Mouse (Mus musculus): ENCODE measurements around the gene Arsg.

Gene Arsg

DNA sequence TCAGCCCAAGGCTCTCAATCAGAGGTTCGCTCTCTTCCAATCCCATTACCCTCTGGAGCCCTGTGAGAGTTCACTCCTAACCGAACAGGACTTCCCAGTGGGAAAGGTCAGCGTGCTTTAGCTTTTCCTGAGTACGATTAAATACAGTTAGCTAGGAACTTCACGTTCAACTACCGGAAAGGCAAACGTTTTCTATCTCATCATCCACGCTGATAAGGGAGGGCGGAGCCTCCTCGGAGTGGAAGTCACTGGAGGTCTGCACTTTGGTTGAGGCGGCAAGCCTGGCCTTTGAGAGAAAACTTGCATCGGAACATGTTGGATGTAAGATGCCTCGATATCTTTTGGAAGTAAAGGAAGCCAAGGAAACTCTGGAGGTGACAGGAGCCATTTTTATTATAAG lies 113.8 kb downstream of the Arsg start:
- no peak for DNase-seq

DNA sequence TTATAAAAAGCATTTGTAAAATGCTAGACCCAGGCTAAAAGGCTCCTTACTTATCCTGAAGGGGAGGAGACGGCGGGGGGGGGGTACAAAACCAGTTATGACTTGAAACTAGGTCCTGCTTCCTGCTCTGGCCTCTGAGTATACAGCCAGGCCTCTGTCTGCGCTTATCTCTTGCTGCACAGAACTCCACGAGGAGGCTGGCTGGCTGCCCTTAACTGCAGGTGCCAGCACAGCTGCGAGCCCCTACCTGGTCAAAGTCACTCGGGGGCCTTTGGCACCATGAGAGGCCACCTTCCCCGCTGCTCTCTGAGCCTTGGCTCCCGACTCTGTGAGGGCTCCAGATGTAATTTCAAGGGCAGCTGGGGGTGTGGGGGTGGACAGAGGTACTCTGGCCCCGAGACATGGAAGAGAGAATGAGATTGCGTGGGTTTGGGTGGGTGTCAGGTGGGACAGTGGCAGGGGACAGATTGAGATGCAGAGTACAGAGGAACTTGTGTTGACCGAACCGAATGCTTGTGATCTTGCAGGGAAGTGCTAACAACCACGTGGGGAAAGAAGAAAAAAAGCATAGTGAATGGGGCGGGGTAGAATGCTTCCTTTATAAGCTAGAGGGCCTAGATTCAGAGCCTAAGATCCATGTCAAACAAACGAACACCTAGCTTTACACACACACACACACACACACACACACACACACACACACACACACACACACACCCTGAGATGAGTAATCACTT lies 114.6 kb downstream of the Arsg start:
- DNase-seq, result no peak

DNA sequence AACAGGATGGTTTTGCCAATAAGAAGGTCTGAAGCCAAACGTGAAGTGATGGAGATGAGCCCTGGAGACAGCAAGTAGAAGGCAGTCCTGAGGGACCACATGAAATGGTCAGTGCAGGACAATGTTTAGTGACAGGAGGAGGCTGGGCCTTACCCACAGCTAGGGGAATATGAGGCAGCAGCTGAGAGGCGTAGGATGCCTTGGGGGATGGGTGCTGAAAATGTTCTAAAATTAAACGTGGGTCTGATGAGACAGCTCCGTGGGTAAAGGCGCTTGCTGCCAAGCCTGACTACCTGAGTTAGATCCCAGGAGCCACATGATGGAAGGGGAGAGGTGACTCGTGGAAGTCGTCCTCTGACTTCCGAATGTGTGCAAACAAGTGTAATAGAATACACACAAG lies 116.8 kb downstream of the Arsg start:
- DNase-seq, result no peak

DNA sequence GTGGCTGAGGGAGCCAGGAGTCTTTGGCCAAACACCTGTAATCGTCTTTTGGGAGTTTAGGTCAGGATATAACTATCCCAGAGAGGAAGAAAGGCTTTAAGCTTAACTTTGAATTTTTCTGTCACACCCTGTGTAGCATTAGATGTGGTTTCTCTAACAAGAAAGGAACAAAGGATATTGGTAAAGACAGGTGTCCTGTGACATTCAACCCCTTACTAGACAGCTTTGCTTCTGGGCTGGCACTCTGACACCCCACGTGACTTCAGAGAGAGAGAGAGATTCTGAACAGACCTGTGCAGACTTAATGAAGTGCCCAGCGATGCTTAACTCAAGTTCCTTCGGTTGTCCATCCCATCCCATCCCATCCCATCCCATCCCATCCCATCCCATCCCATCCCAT lies 118.3 kb downstream of the Arsg start:
- DNase-seq, result no peak

DNA sequence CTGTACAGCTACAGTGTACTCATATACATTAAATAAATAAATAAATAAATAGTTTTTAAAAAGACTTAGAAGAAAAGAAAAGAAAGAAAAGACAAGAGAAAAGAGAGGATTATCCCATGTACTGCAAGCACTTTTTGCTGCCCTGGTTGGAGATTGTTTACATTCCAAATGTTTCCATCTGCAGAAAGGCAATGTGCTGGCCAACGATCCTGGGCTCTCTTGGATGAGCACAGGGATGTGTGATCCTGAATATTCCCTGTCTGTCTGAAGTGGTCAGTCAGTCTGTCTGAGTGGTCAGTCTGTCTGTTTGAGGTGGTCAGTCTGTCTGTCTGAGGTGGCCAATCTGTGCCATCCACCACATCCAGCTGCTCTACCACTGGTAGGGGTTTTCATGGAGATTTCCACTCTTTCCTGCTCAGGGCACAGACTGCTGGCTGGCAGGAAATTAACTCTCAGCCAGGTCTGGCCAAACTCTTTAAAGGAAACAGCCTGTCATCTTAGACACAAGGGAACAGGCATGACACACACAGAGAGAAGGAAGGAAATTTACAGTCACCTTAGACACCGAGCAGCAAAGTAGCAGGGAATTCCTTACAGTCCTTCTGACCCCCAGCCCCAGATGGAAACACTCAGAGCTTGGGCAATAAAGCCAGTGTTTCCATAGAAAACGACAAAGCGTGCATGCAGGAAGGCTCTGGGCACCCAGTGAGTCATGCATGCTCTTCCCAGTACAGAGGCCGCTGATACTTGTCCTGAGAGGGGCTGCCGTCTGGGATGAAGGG lies 120.2 kb downstream of the Arsg start:
- DNase-seq, result no peak

DNA sequence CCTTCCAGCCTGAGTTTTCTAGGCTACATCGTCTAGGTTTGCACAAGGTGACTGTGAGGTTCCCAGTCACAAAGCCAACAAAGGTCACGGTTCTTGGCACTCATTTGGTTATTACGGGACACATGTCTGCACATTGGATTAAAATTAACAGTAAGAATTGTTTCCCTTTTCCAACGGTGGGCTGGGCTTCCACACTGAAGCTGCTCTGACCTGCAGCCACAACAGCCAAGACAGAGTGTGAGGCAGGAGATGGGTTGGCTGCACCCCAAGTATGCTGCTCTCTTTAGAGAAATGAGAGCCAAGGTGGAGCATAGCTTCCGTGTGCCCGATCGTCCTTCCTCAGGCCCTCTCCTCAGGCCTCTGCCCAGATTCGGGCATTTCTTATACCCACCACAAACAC lies 121.6 kb downstream of the Arsg start:
- no peak for DNase-seq

DNA sequence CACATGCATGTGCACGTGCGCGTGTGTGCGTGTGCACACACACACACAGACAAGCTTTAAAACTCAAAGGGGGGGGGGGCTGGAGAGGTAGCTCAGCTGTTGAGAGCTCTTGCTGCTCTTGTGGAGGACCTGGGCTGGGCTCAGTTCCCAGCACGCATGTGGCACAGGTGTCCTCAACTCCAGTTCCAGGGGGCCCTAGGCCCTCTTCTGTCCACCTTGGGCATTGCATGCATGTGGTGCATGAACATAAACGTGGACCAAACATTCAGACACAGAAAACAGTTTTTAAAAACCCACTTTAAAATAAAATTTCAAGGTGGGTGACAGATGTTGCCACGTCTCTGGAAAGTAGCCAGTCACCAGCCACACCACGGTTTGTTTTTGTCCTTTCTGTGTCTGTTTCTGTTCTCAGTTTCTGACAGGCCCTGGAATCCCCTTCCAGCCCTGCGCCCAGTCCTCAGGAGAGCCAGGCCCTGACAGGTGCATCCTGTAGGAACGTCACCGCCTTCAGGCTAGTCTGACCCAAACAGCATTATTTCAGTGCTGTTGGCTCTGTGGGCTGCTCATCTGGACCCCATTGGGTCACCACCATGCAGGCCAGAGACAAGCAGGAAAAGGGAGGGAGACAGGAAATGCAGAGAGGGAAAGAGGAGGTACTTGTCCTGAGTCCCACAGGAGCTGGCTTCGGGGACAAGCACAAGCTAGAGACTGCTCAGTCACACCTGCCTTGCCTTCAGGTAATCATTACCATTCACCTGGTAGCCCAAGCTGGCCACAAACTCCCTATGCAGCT lies 125.8 kb downstream of the Arsg start:
- no peak for DNase-seq

DNA sequence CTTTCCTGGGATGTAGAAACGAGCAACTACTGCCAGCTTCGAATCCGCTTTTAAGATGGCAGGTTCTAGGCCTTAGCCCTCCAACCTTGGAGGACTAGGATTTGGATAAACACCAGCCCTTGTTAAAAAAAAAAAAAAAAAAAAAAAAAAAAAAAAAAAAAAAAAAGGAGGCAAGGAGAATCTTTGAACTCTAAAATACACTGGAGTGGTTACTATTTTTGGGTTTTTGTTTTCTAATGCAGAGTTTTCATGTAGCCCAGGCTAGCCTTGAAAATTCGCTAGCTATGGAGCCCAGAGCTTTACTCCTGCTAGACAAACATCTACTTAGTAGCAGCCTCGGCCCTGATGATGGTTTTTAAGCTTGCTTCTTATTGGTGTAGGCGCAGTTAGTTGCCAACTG lies 134.4 kb downstream of the Arsg start:
- no peak for DNase-seq

DNA sequence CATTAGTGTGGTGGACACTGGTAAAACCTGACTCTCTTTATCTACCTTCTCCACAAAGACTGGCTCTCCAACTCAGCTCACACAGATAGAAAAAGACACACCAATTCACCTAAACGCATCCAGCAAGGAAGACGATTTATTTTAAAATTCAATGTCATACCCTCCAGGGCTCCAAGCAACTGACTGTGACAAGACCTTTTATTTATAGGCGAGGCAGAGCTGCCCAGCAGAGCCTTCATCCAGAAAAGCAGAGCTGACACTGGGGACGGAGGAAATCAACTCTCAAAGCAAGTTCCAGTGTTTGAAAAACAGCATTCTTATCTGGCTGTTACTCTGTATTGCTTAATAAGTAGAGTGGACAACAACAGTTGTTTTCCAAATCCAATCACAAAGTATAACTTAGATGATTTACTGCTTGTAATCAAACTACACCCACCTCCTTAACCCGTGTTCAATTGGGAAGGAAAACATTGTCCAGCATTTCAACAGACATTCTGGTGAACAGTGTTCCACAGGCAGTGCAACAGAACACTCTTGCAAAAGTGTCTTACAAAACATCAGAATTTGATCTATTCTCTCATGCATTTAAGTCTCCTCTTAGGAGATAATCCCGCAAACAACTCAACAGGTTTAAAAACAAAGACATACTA lies 135.9 kb downstream of the Arsg start:
- DNase-seq, result no peak

DNA sequence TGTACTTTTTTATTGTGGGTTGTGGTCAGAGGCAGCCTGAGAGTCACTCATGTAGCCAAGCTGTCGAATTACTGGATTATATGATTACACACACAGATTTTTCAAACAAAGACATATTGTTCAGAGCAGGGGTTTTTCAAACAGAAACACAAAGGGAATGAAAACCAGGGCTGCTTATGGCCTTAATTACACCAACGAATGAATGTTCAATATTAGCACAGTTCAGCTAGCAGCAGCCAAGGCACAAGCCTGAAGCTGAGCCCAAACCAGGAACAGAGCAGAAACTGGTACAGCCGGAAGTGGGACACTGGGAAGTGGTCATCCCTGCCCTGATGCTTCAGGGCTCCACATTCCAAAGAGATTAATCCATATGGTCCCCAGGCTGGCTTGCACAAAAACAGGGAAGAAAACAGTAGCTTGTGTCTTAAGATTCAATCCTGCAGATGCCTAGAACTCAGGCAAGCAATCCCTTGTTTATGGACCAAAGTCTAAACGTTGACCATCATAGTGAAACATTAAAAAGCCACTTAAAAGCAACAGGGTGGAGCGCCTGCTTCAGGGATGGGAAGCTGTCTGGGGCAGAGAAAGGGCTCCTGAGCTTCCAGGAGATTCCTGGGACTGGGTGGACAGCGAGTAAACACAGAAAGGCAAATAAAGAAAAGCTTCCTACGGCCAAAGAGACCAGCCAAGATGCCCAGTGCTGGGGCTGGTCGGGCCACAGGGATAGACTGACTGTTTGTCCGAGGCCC lies 137.0 kb downstream of the Arsg start:
- DNase-seq, result peak in 1 of 2 experiments; percentile 10

DNA sequence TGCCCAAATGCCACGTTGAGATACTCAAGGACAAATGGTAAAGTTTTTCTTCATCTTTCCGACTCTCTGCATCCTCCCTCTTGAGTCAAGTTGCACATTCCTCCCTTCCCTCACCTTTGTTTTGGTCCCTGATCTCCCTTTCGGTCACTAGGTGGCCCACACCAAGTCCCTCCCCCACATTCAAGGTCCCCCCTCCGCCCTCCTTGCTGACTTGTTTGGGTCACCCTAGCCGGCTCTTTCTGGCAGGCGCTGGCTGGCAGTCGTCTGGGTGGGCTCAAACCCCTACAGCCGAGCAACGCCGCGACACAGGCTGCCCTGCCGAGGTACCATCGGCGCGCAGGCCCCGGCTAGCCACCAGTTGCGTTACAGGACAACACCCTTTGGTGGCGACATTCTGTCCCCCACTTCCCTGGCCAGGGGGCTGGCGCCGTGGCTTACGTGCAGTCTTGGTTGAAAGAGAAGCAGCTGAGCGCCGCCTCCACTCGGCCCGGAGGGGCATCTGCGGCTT lies 137.7 kb downstream of the Arsg start:
- DNase-seq, result no peak

DNA sequence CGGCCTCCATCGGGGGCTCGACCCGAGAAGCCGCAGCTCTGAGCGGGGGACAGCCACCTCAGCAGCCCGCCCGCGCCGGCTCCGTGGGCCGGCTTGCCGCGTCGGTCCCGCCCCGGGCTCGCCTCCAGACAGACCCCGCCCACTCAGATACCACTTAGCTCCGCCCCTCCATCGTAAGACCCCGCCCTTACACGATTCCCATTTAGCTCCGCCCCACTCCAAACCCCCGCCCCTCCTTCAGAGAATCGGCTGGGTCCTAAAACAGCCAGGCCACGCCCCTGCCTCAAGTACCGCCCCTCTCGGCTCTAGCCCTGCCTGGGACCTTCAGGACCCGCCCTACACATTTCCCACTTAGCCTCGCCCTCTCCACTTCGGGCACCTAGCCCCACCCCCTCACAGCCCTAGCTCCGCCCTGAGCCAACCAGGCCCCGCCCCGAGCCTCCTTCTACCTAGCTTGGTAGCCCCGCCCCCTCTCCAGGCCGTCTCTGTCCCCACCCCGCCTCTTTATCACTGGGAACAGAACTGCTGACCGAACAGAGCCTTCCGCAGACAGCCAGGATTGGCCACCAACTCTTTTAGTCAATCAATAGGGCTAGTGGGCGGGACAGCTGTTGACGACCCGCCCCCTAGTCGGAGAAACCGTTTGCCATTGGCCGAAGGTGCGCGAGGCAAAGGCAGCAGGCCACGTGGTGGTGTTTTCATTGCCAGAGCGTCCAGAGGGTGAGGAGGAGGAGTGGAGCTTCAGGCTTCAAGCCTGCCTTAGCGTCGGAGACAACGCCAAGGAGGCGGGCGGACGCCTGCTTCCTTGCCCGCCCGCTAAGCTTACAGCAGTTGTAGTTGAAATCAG lies 138.4 kb downstream of the Arsg start, which contains the start of gene Wipi1:
Wipi1 (minus strand) TSS at position 665 of the 847 bp plus-strand sequence.
- peak; percentile 97 to 99 for DNase-seq

DNA sequence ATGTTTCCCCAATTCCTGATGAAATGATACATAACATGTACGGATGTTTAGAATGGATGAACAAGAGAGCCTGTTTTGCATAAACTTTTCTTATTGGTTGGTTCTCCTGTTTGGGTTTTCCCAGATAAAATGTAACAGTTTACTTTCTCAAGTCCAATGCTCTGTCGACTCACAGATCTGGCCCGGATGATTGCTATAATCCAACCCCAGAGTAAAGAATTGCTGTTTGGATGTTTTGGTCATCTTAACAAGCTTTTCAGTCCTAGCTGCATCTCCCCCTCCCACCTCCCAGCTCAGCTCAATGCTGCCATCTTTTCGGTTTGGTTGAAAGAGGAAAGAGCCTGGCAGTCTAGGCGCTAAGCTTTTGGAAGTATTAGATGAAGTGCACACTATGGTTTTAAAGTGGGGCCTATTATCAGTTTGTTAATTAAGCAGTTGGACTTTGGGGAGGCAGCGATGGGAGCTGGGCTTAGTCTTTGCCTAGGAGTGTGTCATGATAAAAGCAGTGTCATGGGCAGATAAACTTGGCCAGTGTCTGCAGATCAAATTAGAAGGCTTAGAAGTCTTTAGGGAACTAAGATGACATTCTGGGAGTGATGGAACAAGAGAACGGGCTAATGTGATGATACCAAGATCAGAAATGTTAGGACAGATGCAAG lies 139.8 kb downstream of the Arsg start:
- DNase-seq, result no peak

DNA sequence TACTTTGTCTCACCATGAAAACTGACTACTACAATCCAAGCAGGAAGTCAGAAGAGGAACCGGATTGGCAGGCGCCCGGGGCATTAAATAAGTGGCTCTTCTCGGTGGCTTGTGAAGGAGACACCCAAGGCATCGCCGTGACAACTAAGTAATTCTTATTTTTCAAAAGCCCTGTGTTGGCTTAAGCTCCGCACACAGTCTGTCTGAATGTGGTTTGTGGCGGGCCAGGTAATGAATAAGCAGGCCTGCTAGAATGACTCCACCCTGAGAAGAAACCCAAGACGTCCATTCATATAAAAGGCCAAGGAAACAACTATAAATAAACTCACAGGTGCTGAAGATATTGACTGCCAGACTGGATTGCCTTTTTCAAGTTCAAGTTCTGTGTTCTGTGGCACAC lies 142.1 kb downstream of the Arsg start:
- peak; percentile 13 to 17 for DNase-seq

DNA sequence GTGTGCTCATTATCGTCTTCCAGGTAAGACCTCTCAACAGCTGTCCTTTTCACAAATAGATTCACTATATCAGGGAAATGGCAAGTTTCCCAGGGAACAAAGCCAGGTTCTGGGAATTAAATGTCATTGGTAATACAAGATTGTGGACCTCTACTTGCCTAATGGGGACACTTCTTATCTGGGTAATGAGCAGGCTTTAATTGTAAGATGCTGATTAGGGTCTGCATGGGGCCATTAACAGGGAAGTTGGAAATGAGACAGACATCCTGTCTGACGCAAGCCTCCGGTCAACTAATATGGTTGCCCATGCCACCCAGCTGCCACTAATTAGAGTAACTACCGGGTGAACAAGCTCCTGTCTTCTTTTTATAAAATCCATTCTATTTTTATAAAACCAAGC lies 143.2 kb downstream of the Arsg start:
- DNase-seq, result no peak

DNA sequence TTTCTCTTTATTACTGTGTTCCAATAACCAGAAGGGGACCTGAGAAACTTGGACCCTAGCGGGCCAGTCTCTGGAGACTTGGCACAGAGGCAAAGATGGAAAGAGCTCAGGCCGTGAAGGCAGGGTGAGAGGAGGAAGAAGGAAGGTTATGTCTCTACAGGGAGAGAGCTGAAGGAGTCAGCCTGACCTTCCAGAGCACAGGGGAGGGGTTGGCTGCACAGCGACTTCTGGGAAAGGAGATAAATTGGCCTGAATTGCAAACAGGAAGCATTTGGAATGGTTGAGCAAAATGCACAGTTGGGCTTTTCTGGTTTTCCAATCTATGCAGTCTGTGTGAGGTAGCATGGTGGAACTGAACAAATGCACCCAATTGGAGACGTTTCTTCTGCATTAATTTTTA lies 143.6 kb downstream of the Arsg start:
- no peak for DNase-seq

DNA sequence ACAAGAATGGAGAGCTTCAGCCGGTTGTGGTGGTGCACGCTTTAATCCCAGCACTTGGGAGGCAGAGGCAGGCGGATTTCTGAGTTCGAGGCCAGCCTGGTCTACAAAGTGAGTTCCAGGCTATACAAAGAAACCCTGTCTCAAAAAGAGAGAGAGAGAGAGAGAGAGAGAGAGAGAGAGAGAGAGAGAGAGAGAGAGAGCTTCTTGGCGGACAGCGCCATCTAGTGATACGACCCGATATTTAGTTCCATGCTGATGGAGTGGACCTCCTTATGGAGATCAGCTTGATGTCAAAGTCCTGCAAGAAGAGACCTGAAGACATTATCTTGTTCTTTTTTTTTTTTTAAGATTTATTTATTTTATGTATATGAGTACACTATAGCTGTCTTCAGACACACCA lies 145.9 kb downstream of the Arsg start:
- peak; percentile 73 for DNase-seq

DNA sequence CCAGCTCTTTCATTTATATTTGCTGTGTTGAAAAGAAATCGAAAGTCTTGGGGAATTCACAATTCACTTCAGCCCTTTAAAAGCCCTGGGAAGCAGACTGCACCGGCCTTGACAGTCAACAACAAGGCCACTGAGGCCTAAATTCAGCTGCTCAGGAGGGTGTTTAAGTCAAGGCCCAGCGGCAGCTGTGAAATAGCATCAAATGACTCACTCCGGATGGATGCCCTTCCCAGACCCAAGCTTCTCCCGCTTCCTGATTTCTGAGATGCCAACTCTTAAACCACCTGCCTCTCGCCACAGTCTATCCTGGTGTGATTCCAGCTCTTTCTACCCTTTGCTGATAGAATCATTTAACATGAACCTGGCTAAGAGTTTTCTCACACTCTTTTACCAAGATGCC lies 147.2 kb downstream of the Arsg start:
- no peak for DNase-seq

DNA sequence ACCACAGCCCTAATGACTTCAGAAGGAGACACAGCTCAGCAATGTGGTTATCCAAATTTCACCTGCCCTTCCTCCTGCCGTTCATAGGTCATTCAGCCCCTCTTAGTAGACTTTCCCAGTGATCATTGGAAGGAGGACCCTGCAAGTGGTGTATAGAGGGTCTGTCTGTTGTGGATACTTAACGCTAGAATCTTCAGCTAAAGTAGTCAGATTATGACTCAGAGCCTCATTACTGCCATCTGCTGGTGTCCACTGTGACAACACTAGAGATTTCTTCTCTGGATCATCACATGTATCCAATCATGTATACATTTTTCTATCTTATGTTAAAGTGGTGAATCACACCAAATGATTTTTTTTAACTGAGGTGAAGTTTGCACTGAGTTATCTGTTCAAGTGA lies 148.0 kb downstream of the Arsg start:
- peak; percentile 64 to 69 for DNase-seq

DNA sequence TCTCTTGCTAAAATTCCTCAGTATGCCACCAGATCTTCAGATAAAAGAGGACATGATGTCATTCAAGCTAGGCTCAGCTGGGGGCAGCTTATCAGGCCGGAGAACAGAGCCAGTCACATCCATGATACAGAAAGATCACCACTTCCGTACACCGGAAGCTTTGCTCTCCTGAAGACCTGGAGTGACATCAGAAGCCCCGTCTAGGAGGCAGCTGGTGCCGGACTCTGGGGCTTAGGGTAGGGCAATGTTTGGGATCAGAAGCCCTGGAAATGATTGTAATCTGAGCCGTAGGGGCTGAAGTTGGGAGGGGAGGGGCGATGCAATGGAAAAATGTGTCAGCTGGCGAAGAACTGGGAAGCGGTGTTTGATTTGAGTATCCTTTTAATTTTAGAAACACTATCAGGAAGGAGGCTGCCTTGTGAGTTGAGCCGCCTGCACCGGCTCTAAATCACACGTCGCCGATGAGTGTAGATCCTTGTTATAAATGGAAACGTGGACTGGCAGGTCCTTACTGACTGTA lies 149.4 kb downstream of the Arsg start:
- no peak for DNase-seq

All from B cell, adult 2 months (primary cell).